Mouse (Mus musculus) ES-E14 (cell line): Measurements from ENCODE around the gene Casc3.

ENCODE experiments used
- CHD2 ChIP-seq: IDR thresholded peaks from 2 replicates; pipeline ENCODE4 v1.6.1; 2014; ENCODE audit warnings: mild to moderate bottlenecking, low read depth, low read length, inconsistent platforms
- HCFC1 ChIP-seq: IDR thresholded peaks from 2 replicates; pipeline ENCODE4 v1.6.1; 2012; ENCODE audit warnings: low read length, inconsistent platforms, borderline replicate concordance; ENCODE audit not compliant: insufficient read depth

- TF ChIP-seq HCFC1 (peak; percentile 72; the same call in 1 of the 2 replicates), CHD2 (no peak)
Observed at GRCm38 (mm10) chr11:98788550-98789218, 16.0 kb upstream of the Casc3 start.
